Mouse (Mus musculus) limb, embryonic 13.5 days (tissue): Measurements from ENCODE around the gene Csrp1. TPM values are rescaled to one million over a fixed set of nuclear protein-coding genes. Genes with fewer than 3 reads are reported as not detected.

Experiments used
- ATAC-seq: fragments of 200-750 bp; cut with Nextera tagmentation; 2 replicates; pipeline ENCODE4 v1.8.0; 2017; ENCODE audit warnings: low read depth, moderate number of reproducible peaks, moderate TSS enrichment; ENCODE audit not compliant: low FRiP score
- H3K27ac ChIP-seq: fragments of 300-500 bp; sonication (generic); 2 replicates; pipeline ENCODE4 v1.5.1; 2015; ENCODE audit warnings: inconsistent platforms, mild to moderate bottlenecking, moderate library complexity
- H3K27me3 ChIP-seq: fragments of 300-500 bp; sonication (generic); 2 replicates; pipeline ENCODE4 v1.6.1; 2015; ENCODE audit warnings: mild to moderate bottlenecking, inconsistent platforms
- H3K36me3 ChIP-seq: fragments of 300-500 bp; sonication (generic); 2 replicates; pipeline ENCODE4 v1.6.1; 2015; ENCODE audit warnings: inconsistent platforms, mild to moderate bottlenecking, moderate library complexity
- H3K4me1 ChIP-seq: fragments of 300-500 bp; sonication (generic); 2 replicates; pipeline ENCODE4 v1.6.1; 2015; ENCODE audit warnings: inconsistent platforms
- H3K4me2 ChIP-seq: fragments of 300-500 bp; sonication (generic); replicated peaks from 2 replicates; pipeline ENCODE4 v1.6.1; 2015; ENCODE audit warnings: inconsistent platforms, mild to moderate bottlenecking, moderate library complexity
- H3K4me3 ChIP-seq: fragments of 300-500 bp; sonication (generic); 2 replicates; pipeline ENCODE4 v1.5.1; 2015; ENCODE audit warnings: moderate library complexity, mild to moderate bottlenecking, inconsistent platforms
- H3K9ac ChIP-seq: fragments of 300-500 bp; sonication (generic); 2 replicates; pipeline ENCODE4 v1.6.1; 2015; ENCODE audit warnings: mild to moderate bottlenecking, inconsistent platforms
- H3K9me3 ChIP-seq: fragments of 300-500 bp; sonication (generic); 2 replicates; pipeline ENCODE4 v1.6.1; 2016; ENCODE audit warnings: inconsistent platforms
- WGBS: fragments of 180-500 bp; shearing (Covaris S2); methylation state at CpG from one replicate; pipeline ENCODE4 v1.1.7; 2015; 5-methylcytosine and 5-hydroxymethylcytosine counted together
- polyA plus RNA-seq: library from polyadenylated mRNA; unstranded; fragments of >200 nt; fragmentation: Nextera tagmentation; extraction: Ambion mirVana; gene quantifications from 2 replicates; pipeline ENCODE4 v1.2.1, GENCODE M21; 2015

The Csrp1 gene
- polyA plus RNA-seq, 1 experiment from 2014 or later, result 77.5 TPM

DNA sequence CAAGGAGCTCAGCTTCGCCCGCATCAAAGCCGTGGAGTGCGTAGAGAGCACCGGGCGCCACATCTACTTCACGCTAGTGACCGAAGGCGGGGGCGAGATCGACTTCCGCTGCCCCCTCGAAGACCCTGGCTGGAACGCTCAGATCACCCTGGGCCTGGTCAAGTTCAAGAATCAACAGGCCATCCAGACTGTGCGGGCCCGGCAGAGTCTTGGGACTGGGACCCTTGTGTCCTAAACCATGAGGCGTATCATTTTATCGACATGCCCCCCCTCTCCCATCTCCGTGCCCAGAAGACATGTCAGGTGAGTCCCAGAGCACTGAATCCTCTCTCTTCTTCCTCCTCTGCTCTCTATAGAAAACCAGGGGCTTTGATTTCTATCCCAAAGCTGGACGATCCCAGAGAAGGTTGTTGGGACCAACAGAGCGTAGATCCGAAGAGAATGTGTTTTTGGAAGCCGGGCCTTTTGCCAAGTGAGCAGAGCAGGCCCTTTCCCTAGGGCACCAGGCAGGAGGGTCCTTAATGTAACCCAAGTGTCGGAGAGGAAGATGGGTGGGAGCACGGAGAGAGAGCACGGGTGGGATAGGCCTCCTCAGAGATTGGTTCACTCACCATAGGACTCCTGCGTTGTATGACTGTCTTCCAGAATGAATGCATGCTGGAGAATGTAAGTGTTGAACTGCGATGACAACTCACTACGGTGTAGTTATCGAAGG lies 46.9 kb downstream of the Csrp1 start:
- no peak for ATAC-seq

DNA sequence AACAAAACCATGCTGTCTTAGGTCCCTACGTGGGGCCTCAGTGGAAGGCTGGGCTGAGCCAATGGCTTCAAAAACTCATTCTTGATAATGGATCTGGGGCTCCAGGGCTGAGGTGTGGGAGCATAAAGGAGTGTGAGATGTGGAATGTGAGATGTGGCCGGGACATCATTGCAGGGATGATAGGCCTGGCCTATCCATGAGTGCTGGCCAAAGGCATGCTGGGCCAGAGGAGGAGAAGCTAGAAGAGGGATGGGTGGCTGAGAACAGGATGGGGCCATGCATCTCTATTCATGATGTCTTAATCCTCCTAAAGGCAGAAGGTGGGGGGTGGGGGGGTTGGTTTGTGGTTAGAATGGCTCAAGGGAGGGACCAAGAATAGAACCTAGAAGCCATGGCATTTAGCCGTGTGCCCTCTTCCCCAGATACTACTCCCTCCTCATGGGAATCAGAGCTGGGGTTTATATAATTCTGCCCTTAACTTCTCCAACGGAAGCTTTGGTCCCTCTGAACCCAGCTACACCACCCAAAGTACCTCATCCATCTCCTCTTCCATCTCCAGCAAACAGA lies 47.5 kb downstream of the Csrp1 start:
- peak overlapping the region; percentile 80 for H3K4me3 ChIP-seq
- peak overlapping the region; percentile 92 for H3K9ac ChIP-seq
- 79% methylated on average over 4 of the region's 4 CpGs for WGBS

More for the DNA sequence above, 46.9 kb downstream of the Csrp1 start:
- H3K27ac ChIP-seq, result peak overlapping the region; percentile 90
- H3K4me1 ChIP-seq, result peaks cover 63% of the 10 kb centered on the region
- H3K4me3 ChIP-seq, result peak overlapping the region; percentile 80
- H3K9me3 ChIP-seq, result no peaks in the 10 kb centered on the region
- peaks cover 24% of the 10 kb centered on the region for H3K36me3 ChIP-seq
- no peaks in the 10 kb centered on the region for H3K27me3 ChIP-seq
- peak overlapping the region; percentile 87 for H3K4me2 ChIP-seq
- peak overlapping the region; percentile 92 for H3K9ac ChIP-seq
- 18% methylated on average over 30 of the region's 30 CpGs for WGBS

DNA sequence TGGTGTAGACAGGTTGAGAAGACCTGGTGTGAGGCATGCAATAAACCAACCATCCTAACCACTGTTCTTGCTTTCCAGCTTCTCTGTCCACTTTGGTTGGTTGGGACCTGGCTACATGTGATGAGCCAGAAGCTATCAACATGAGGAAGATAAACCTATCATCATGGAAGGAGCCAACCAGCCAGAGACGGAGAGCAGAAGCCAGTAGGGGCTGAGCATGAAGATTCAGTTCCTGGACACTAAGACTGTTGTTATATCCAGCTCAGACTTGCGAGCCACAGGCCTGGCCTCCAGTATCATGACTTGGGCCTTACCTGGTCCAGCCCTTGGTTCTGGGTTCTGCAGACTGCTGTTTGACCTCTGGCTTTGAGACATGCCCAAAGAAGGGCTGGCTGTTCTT lies 48.5 kb downstream of the Csrp1 start:
- Histone ChIP-seq H3K4me2 (peak overlapping the region; percentile 87), H3K36me3 (peaks cover 24% of the 10 kb centered on the region), H3K27me3 (no peaks in the 10 kb centered on the region), H3K9me3 (no peaks in the 10 kb centered on the region), H3K4me3 (no peak overlapping the region), H3K27ac (no peak overlapping the region), H3K4me1 (peaks cover 61% of the 10 kb centered on the region), H3K9ac (no peak overlapping the region)
- 97% methylated on average over 2 of the region's 2 CpGs for WGBS
- no peak for ATAC-seq

More for the DNA sequence above, 47.5 kb downstream of the Csrp1 start:
- H3K4me2 ChIP-seq, result peak overlapping the region; percentile 87
- H3K4me1 ChIP-seq, result peaks cover 63% of the 10 kb centered on the region
- ATAC-seq, result no peak
- H3K9me3 ChIP-seq, result no peaks in the 10 kb centered on the region
- peaks cover 24% of the 10 kb centered on the region for H3K36me3 ChIP-seq
- no peaks in the 10 kb centered on the region for H3K27me3 ChIP-seq
- H3K27ac ChIP-seq, result no peak overlapping the region

DNA sequence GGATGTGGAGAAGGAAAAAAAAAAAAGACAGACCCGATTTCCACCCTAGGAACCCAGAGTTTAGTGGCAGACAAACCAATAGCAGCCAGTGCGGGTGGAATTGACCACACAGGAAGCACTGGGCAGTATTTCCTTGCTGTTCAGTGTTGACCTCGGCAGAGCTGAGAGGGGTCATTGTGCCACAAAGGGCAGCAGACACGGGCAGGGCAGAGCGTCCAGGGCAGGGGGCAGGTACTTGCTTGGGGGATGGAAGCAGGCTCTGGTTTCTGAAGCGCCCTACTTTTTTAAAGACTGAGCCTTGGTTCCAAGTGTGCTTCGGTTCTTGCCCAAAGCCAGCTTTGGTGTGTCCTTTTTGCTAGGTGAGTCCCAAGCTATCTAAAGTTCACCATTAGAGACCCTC lies 50.4 kb downstream of the Csrp1 start:
- Histone ChIP-seq H3K27me3 (no peaks in the 10 kb centered on the region), H3K4me1 (peaks cover 51% of the 10 kb centered on the region), H3K27ac (0 out of 2 replicates have a peak overlapping the region, but pooled peaks have one; percentile 0), H3K4me3 (no peak overlapping the region), H3K36me3 (peaks cover 24% of the 10 kb centered on the region), H3K9me3 (no peaks in the 10 kb centered on the region), H3K4me2 (no peak overlapping the region), H3K9ac (no peak overlapping the region)
- no peak for ATAC-seq
- 64% methylated on average over 7 of the region's 7 CpGs for WGBS

DNA sequence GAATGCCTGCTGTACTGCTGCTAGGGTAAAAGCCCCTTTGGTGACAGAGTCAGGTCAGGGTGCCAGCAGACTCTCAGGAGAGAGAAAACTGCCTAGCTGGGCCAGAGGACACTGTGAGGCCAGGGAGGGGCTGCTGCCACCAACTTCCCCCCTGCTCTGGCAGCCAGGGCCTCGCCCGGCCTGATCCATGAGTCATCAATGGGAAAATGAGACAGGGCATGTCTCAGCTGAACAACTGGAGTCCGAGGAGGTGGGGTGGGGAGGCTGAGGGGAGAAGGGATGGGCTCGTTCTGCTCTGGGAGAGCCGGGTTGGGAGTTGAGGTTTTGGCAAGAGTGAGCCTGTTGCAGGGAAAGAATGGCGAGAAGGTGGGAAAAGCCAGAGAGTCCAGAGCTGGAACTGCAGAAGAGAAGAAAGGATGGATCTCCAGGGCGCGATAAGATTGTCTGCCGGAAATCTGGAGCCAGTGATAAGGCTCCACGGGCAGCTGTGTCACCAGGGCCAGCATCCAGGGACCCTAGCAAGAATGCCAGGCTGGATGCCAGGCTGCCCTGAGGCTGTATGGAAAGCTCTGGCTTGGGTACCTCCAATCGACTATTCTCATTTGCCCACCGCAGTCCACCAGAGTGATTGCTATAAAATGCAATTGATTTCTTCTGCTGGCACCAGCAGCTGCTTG lies 51.2 kb downstream of the Csrp1 start:
- Histone ChIP-seq H3K9me3 (no peaks in the 10 kb centered on the region), H3K9ac (no peak overlapping the region), H3K4me1 (peaks cover 46% of the 10 kb centered on the region), H3K27ac (peak overlapping the region; percentile 0; the same call in 1 of the 2 replicates), H3K36me3 (peaks cover 24% of the 10 kb centered on the region), H3K4me3 (no peak overlapping the region), H3K4me2 (no peak overlapping the region; the same call in 1 of the 2 replicates), H3K27me3 (no peaks in the 10 kb centered on the region)
- ATAC-seq, result no peak
- 58% methylated on average over 12 of the region's 12 CpGs for WGBS

DNA sequence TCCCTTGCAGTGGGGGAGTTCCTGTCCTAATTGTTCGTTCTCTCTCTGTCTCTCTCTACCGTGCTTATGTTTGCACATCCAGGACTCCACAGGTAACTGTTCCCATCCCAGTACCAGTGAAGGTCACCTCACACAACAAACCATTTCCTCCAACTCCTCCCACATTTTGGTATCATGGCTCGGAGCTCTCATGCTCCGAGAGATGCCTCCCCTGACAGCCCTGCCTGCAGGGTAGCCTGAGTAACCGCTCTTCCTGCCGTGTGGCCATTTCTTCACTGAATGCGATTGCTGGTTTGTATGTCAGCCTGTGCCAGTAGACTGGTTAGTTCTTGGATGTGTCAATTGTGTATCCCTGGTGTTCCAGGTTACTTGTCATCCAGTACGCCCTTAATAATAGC lies 51.7 kb downstream of the Csrp1 start:
- Histone ChIP-seq H3K4me2 (no peak overlapping the region), H3K27me3 (no peaks in the 10 kb centered on the region), H3K9ac (no peak overlapping the region), H3K36me3 (peaks cover 24% of the 10 kb centered on the region), H3K27ac (no peak overlapping the region), H3K4me1 (peaks cover 42% of the 10 kb centered on the region), H3K4me3 (no peak overlapping the region), H3K9me3 (no peaks in the 10 kb centered on the region)
- no peak for ATAC-seq
- WGBS, result 69% methylated on average over 8 of the region's 8 CpGs

DNA sequence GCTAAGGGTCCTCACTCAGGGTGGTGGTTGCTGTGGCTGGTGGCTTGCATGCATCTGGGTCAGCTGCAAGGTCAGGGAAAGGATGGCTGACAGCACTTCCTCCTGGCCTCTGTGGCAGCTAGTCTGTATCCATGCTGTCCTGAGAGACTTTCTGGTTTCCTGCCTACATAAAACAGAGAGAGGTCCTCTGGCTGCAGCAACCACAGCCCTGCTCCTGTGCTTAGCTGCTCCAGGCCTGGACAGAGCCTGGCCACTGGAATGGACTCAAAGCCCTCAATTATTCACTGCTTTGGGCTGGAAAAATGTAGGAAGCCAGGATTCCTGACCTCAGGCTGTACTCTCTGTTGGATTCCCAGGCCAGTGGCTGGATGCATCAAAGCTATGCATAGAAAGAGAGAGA lies 56.7 kb downstream of the Csrp1 start:
- ATAC-seq, result no peak
- H3K4me1 ChIP-seq, result peaks cover 26% of the 10 kb centered on the region
- no peak overlapping the region for H3K9ac ChIP-seq
- H3K27ac ChIP-seq, result no peak overlapping the region
- no peaks in the 10 kb centered on the region for H3K27me3 ChIP-seq
- no peaks in the 10 kb centered on the region for H3K9me3 ChIP-seq
- no peak overlapping the region for H3K4me3 ChIP-seq
- H3K36me3 ChIP-seq, result no peaks in the 10 kb centered on the region
- no peak overlapping the region for H3K4me2 ChIP-seq

DNA sequence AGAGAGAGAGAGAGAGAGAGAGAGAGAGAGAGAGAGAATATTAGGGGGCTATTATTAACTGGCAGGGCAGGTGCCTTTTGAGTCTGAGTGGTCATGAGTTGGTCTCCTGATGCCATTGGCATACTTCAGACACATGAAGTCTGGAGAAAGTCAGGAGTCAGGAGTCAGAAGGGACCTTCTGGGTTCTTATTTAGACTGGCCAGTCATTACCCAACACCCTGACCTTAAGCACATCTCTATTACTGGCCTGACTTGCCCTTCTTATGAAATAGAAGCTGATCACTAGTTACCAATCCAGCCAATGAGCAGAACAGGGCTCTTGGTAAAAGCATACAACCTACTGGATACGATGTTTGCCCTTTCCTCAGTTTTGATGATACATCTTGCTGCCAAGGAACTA lies 57.2 kb downstream of the Csrp1 start:
- Histone ChIP-seq H3K27ac (no peak overlapping the region), H3K4me1 (peaks cover 26% of the 10 kb centered on the region), H3K27me3 (no peaks in the 10 kb centered on the region), H3K36me3 (no peaks in the 10 kb centered on the region), H3K9ac (no peak overlapping the region), H3K9me3 (no peaks in the 10 kb centered on the region), H3K4me3 (no peak overlapping the region), H3K4me2 (no peak overlapping the region)
- no peak for ATAC-seq
- 84% methylated on average over 1 of the region's 1 CpGs for WGBS

DNA sequence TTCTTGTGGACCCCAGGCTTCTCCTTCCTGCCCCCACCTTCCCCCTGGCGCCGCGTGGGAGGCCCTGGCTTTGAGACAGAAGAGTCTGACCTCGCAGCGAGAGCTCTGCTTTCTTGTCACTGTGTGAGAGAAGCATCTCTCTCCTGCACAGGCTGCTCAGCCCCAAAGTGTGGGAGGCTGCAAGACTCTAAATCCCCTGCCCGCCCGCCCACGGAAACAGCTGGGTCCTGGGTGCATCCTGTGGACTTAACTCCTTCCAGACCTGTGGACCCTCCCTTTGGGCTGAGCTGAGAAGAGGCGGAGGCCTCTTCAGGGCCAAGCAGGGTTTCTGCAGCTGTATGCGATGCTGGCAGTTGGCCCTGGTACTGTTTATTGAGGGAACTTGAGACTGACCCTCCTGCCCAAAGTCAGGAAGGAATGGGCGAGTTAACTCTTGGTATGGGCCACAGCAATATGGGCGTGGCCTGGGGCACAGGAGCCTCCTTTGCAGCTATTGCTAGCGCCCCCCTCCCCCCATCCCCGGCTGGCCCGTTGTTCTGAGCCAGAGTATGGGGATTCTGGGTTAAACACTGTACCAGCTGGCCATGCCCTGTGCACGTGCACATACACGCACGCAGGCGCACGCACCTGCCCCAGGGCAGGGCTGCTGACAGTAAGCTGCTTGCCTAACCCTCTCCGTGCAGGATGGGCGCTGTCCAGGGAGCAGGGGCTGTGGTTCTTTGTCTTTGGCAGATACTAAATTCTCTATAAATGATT lies 59.1 kb downstream of the Csrp1 start, which contains the start of gene Tnni1:
Tnni1 (plus strand) TSS at position 655 of the 756 bp plus-strand sequence.
- H3K9me3 ChIP-seq, result no peaks in the 10 kb centered on the region
- H3K27ac ChIP-seq, result peak within 1 kb of the TSS; percentile 67
- no peak within 1 kb of the TSS for H3K9ac ChIP-seq
- no peak within 1 kb of the TSS for H3K4me3 ChIP-seq
- no peaks in the 10 kb centered on the region for H3K36me3 ChIP-seq
- ATAC-seq, result peak; percentile 72
- H3K4me2 ChIP-seq, result peak within 1 kb of the TSS; percentile 39
- WGBS, result 21% methylated on average over 22 of the region's 22 CpGs
- peaks cover 26% of the 10 kb centered on the region for H3K4me1 ChIP-seq
- H3K27me3 ChIP-seq, result no peaks in the 10 kb centered on the region

DNA sequence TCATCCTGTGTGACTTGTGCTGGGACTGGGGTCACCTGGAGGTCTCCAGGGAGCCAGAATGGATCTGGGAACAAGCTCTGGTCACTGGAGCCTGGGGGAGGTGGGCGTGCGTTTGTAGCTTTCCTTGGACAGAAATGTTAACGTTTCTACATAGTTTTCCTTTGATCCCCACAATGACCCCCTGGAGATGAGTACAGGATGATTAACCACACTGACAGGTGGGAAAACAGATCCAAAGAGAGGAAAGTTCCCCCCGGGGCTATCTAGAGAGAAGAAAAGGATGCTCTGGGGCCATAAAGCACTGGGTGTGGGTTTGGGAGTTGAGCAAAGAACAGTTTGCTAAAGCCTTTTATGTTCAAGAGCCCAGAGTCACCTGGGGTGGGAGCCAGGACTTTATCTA lies 60.8 kb downstream of the Csrp1 start:
- 36% methylated on average over 4 of the region's 4 CpGs for whole genome bisulfite sequencing
- H3K4me2 ChIP-seq, result no peak overlapping the region
- no peaks in the 10 kb centered on the region for H3K36me3 ChIP-seq
- H3K4me1 ChIP-seq, result peaks cover 26% of the 10 kb centered on the region
- H3K9me3 ChIP-seq, result no peaks in the 10 kb centered on the region
- H3K4me3 ChIP-seq, result no peak overlapping the region
- H3K27ac ChIP-seq, result no peak overlapping the region
- peak overlapping the region; percentile 26; the same call in 1 of the 2 replicates for H3K9ac ChIP-seq
- ATAC-seq, result no peak
- H3K27me3 ChIP-seq, result no peaks in the 10 kb centered on the region

DNA sequence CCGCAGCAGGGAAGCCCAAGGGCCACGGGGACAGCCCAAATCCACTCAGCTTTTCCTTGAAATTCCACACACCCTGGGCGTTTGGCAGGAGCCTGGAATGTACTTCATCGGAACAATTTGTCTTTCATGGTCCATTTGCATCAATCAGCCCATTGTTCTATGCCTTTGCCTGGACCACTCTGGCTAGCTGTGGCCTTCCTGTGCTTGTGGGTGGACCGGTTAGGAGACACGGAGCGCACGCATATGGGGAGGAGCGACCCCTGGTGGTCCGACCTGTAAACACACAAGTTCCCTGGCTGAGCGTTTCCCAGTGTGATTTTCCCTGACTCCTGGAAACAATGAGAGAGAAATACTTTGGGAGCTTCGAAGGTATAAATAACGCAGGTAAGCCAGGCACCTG lies 61.4 kb downstream of the Csrp1 start:
- Histone ChIP-seq H3K4me3 (no peak overlapping the region), H3K9me3 (no peaks in the 10 kb centered on the region), H3K9ac (no peak overlapping the region), H3K4me2 (no peak overlapping the region), H3K36me3 (no peaks in the 10 kb centered on the region), H3K27me3 (no peaks in the 10 kb centered on the region), H3K4me1 (peaks cover 26% of the 10 kb centered on the region), H3K27ac (no peak overlapping the region)
- WGBS, result 13% methylated on average over 13 of the region's 13 CpGs
- peak; percentile 45; the same call in 1 of the 2 replicates for ATAC-seq

DNA sequence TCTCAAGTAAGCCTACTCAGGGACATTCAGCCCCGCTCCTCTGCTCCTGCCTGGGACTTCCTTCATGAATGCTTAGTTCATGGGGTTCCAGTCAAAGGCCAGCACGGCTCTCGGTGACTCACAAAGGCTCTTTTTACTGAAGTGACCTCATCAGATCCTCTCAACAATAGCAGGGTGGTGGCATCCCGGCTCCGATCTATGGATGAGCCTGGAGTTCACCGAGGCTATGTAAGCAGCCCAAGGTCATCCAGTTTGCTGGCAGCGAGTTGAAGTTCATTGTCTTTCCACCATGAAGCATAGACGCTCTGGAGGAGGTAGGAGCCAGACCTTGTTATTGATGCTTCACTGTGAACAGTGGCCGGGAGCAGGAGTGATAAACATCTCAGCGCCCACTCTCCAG lies 63.0 kb downstream of the Csrp1 start:
- Histone ChIP-seq H3K4me1 (peaks cover 26% of the 10 kb centered on the region), H3K9me3 (no peaks in the 10 kb centered on the region), H3K4me3 (no peak overlapping the region), H3K9ac (no peak overlapping the region), H3K27ac (no peak overlapping the region), H3K36me3 (no peaks in the 10 kb centered on the region), H3K4me2 (no peak overlapping the region), H3K27me3 (no peaks in the 10 kb centered on the region)
- 77% methylated on average over 10 of the region's 10 CpGs for WGBS
- no peak for ATAC-seq
